Mouse (Mus musculus) kidney, adult 9 months (tissue): ENCODE results near the gene Alox12b.

ENCODE experiments used
- DNase-seq: peaks from one replicate; pipeline ENCODE4 v3.0.0; 2022

Gene Alox12b

GRCm38 (mm10) chr11:69179512-69179911 lies 22.7 kb downstream of the Alox12b start:
- no peak for DNase-seq

GRCm38 (mm10) chr11:69180120-69180519 lies 23.3 kb downstream of the Alox12b start:
- DNase-seq = no peak

GRCm38 (mm10) chr11:69185031-69185430 lies 28.2 kb downstream of the Alox12b start:
- DNase-seq = no peak

DNA sequence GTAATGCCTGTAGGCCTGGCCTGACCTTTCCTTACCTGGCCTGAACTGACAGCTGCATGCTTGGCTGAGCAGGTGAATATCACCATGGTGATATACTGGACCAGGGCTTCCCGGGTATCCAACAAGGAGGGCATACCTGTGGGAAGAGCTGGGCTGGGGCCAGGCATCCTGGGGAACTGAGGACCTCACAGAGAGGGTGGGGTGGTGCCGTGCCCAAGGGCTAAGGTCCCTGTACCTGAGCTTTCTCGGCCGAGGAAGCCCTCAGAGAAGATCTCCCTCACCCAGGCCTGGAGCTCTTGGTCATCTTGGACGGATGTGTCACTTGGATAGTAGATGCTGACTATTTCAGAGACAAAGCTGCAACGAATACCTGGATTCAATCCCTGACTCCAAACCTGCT lies 29.1 kb downstream of the Alox12b start:
- DNase-seq = no peak

DNA sequence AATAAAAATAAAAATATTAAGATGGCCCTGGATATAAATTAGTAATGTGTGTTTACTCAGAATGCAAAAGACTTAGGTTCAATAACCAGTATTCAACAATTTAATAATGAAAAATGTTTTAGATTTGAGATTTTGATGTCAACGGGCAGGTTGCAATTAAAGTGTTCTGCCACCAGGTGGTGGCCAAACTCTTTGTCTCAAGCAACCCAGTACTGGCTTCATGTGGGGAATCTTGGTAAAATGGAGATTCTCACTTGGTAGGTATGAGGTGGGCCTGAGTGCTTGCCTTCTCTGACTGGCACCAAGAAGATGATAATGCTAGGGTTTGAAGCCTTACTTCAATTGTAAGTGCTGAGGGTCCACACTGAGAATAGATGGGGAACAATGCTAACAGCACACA lies 36.1 kb downstream of the Alox12b start:
- peak; percentile 32 for DNase-seq

DNA sequence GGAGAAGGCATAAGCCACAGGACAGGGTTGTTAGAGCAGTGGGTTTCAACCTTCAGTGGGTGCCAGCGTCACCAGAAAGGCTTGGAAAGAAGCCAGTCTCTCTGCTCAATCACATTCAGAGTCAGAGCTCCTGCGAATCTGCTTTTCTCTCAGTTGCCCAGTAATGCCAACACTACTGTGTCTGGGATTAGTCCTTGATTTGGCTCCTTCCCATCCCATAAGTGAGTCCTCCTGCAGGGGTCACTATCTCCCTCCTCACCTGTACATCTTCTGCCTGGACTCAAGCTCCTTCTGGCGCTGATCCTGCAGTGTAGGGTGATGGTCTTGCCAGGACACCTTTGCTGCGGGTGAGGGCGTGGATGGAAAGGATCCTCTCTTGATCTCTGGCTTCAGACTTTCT lies 40.0 kb downstream of the Alox12b start:
- DNase-seq = peak; percentile 12

GRCm38 (mm10) chr11:69197194-69197593 lies 40.4 kb downstream of the Alox12b start:
- no peak for DNase-seq

DNA sequence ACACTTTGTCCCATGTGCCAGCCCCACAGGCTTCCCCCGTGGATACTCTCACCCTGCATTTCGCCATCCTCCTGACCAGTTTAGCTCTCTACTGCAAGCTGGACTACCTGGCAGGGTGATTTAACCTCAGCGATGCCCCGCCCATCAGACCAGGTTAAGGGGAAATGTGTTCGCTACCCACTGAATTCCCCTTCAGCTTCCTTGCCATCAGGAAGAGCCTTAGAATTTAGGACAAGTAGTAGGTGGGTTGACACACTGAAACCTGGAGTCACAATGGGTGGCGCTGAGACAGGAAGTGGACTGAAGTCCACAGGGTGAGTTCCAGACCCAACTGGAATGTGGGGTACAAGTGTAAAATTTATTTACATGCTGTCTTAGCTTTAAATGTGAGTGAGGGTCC lies 41.0 kb downstream of the Alox12b start, which contains the start of gene Alox8:
Gene Alox8 (minus strand): TSS at position 101 of the 400 bp plus-strand sequence.
- DNase-seq = no peak

DNA sequence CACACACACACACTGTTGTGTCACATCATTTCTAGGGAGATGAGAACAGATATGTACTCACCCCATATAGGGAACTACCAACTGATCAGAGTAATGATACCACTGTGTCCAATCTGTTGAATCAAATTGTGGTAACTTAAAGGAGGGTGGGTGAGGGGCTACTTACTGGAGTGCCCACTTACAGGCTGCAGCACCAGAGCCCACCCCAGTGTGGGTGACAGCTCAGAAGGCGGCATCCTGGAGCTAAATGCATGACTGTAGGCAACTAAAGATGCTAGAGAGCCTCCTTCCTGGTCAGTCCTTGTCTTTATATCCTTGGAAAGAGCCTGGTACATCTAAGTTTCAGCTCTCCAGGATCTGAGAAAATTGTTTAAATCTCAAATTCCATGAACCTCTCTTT lies 42.5 kb downstream of the Alox12b start:
- no peak for DNase-seq

DNA sequence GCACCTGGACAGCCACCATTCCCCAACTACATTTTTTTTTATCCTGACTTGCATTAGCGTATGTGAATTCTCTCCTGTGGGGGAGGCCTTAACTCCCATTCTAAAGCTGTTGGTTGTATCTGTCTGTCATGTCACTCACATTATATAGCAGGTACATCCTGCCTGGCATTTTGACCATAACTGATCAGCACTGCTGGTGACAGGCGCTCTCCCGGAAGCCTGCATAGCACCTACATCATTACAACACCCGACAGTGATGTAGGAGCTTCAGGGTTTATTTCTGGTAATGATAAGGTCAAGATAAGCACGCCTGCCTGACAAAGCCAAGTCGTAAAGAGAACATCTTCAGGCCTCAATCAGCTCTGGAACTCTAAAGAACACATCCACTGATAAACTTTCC lies 43.4 kb downstream of the Alox12b start:
- DNase-seq = no peak

- no peak for DNase-seq
Observed at GRCm38 (mm10) chr11:69202469-69203230, 45.9 kb downstream of the Alox12b start.

DNA sequence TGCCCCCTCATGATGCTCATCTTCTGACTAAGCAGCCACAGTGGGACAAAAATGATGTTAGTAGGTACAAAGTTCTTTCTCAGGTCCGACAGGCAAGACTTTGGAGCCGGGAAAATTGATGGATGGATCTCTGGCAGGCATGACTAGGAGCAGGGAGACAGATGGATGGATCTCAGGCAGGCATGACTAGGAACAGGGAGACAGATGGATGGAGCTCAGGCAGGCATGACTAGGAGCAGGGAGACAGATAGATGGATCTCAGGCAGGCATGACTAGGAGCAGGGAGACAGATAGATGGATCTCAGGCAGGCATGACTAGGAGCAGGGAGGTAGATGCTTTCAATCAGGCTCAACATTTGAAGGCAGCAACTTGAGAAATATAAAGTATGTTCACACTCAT lies 54.6 kb downstream of the Alox12b start:
- DNase-seq = peak; percentile 34

DNA sequence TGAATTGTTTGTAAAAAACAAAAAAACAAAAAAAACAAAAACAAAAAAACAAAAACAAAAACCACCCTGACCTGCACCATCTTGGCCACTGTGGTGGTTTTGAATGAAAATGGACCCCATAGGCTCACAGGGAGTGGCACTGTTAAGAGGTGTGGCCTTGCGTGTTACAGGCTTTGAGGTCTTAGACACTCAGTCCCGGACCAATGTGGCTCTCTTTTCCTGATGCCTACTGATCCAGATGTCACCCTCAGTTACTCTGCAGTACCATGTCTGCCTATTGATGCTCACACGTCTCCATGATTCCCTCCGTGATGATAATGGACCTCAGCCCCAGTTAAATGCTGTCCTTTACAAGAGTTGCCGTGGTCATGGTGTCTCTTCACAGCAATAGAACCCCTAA lies 60.6 kb downstream of the Alox12b start:
- no peak for DNase-seq

DNA sequence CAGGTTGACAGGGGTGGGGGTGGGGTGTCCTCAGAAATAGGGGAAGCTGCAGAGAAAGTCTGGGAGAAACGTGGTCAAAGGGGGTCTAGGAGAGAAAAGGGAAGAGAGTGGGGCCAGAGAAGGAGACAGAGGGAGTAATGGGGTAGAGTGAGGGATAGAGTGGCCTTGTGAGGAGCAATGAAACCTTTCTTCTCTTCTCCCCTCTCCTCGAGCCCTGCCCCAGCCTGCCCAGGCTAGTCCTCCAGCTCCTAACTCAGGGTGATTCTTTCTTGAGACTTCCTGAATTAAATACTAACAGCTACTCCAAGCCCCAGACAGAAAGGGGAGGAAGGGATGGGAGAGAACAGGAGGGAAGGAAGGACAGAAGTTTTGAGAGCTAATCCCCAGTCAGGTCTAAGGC lies 61.9 kb downstream of the Alox12b start:
- DNase-seq = no peak
